Mouse (Mus musculus) liver, adult 2 months (tissue): ENCODE results near the gene Gins1.

Experiments
- CTCF ChIP-seq: fragments of 200-500 bp; IDR thresholded peaks from 2 replicates; pipeline ENCODE4 v1.5.1; 2011; ENCODE audit warnings: low read depth, low read length, control low read depth
- POLR2A ChIP-seq: fragments of 200-500 bp; IDR thresholded peaks from 2 replicates; pipeline ENCODE4 v1.6.1; 2011; ENCODE audit warnings: low read length, control low read depth; ENCODE audit not compliant: insufficient read depth; ENCODE audit errors: extremely low read depth

DNA sequence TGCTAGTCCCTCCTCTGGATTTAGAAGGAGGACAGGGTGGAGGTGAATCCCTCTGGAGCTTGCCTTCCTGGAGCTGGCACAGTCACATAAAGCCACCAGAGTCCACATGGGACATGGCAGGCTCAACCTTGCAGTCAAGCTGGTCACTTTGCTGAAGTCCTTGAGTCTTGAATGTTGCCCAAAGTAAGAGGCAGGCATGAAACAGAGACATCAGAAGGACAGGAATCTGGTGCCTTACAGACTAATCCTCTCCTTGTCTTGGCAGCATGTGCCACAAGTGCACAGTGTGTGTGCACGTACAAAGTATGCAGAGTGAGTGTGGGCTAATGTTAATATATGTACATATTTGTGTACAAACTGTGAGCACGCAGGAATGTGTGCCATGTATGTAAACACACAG, 62.3 kb downstream of the Gins1 start:
- no peak for TF ChIP-seq CTCF
- TF ChIP-seq POLR2A: no peak
